Mouse (Mus musculus): ENCODE results near the gene Casq2. TPM values are rescaled to one million over a fixed set of nuclear protein-coding genes. Genes with fewer than 3 reads are reported as not detected.

Casq2 gene
- polyA plus RNA-seq, 1 experiment from 2014 or later: 13.5 TPM

- H3K36me3 ChIP-seq: no peaks in the 10 kb centered on the region
- H3K27ac ChIP-seq: no peak overlapping the region
- no peak overlapping the region for H3K4me3 ChIP-seq
- no peak overlapping the region for H3K4me2 ChIP-seq
- WGBS: 17% methylated on average over 8 of the region's 8 CpGs
- no peaks in the 10 kb centered on the region for H3K27me3 ChIP-seq
- no peaks in the 10 kb centered on the region for H3K9me3 ChIP-seq
- no peak overlapping the region for H3K9ac ChIP-seq
- peaks cover 13% of the 10 kb centered on the region; the same call in 1 of the 2 replicates for H3K4me1 ChIP-seq
- ATAC-seq (ENCODE audit: borderline replicate concordance, extremely low read depth, low FRiP score, low TSS enrichment): no peak
These were observed 23.6 kb upstream of the Casq2 start for GRCm38 (mm10) chr3:102062671-102063010.

- Histone ChIP-seq H3K4me1 (peaks cover 13% of the 10 kb centered on the region; the same call in 1 of the 2 replicates), H3K27ac (no peak overlapping the region), H3K27me3 (no peaks in the 10 kb centered on the region), H3K4me3 (no peak overlapping the region), H3K36me3 (no peaks in the 10 kb centered on the region), H3K9ac (no peak overlapping the region), H3K4me2 (no peak overlapping the region), H3K9me3 (no peaks in the 10 kb centered on the region)
- WGBS: 55% methylated on average over 10 of the region's 10 CpGs
- no peak for ATAC-seq (ENCODE audit: borderline replicate concordance, extremely low read depth, low FRiP score, low TSS enrichment)
These were observed 22.7 kb upstream of the Casq2 start for GRCm38 (mm10) chr3:102063273-102064120.

- Histone ChIP-seq H3K27ac (no peak overlapping the region), H3K4me3 (no peak overlapping the region), H3K4me2 (no peak overlapping the region), H3K9ac (no peak overlapping the region), H3K27me3 (no peaks in the 10 kb centered on the region), H3K9me3 (no peaks in the 10 kb centered on the region), H3K36me3 (no peaks in the 10 kb centered on the region), H3K4me1 (peaks cover 13% of the 10 kb centered on the region)
- no peak for ATAC-seq (ENCODE audit: borderline replicate concordance, extremely low read depth, low FRiP score, low TSS enrichment)
- 62% methylated on average over 6 of the region's 6 CpGs for WGBS
These were observed 21.6 kb upstream of the Casq2 start for GRCm38 (mm10) chr3:102064566-102064965.

GRCm38 (mm10) chr3:102067306-102067705, 18.9 kb upstream of the Casq2 start:
- Histone ChIP-seq H3K36me3 (no peaks in the 10 kb centered on the region), H3K27ac (no peak overlapping the region), H3K4me3 (no peak overlapping the region), H3K4me1 (peaks cover 11% of the 10 kb centered on the region), H3K4me2 (no peak overlapping the region), H3K27me3 (no peaks in the 10 kb centered on the region), H3K9me3 (no peaks in the 10 kb centered on the region), H3K9ac (no peak overlapping the region)
- WGBS: 48% methylated on average over 1 of the region's 1 CpGs
- no peak for ATAC-seq (ENCODE audit: borderline replicate concordance, extremely low read depth, low FRiP score, low TSS enrichment)

- ATAC-seq (ENCODE audit: borderline replicate concordance, extremely low read depth, low FRiP score, low TSS enrichment): no peak
These were observed 18.4 kb upstream of the Casq2 start for GRCm38 (mm10) chr3:102067861-102068260.

GRCm38 (mm10) chr3:102069260-102069659, 17.0 kb upstream of the Casq2 start:
- H3K4me1 ChIP-seq: no peaks in the 10 kb centered on the region; the same call in 1 of the 2 replicates
- no peak overlapping the region for H3K27ac ChIP-seq
- H3K9ac ChIP-seq: no peak overlapping the region
- ATAC-seq (ENCODE audit: borderline replicate concordance, extremely low read depth, low FRiP score, low TSS enrichment): no peak
- H3K27me3 ChIP-seq: no peaks in the 10 kb centered on the region
- no peaks in the 10 kb centered on the region for H3K9me3 ChIP-seq
- H3K36me3 ChIP-seq: no peaks in the 10 kb centered on the region
- H3K4me3 ChIP-seq: no peak overlapping the region
- no peak overlapping the region for H3K4me2 ChIP-seq
- WGBS: 58% methylated on average over 4 of the region's 4 CpGs

More at GRCm38 (mm10) chr3:102067861-102068260, 18.4 kb upstream of the Casq2 start:
- H3K4me3 ChIP-seq: no peak overlapping the region
- WGBS: 90% methylated on average over 2 of the region's 2 CpGs
- no peak overlapping the region for H3K4me2 ChIP-seq
- peaks cover 6% of the 10 kb centered on the region for H3K4me1 ChIP-seq
- no peak overlapping the region for H3K9ac ChIP-seq
- no peaks in the 10 kb centered on the region for H3K27me3 ChIP-seq
- H3K36me3 ChIP-seq: no peaks in the 10 kb centered on the region
- H3K9me3 ChIP-seq: no peaks in the 10 kb centered on the region
- H3K27ac ChIP-seq: no peak overlapping the region

GRCm38 (mm10) chr3:102069686-102070085, 16.5 kb upstream of the Casq2 start:
- H3K4me2 ChIP-seq: no peak overlapping the region
- H3K4me3 ChIP-seq: no peak overlapping the region
- H3K27me3 ChIP-seq: no peaks in the 10 kb centered on the region
- no peak overlapping the region for H3K9ac ChIP-seq
- no peaks in the 10 kb centered on the region; the same call in 1 of the 2 replicates for H3K4me1 ChIP-seq
- H3K9me3 ChIP-seq: no peaks in the 10 kb centered on the region
- no peaks in the 10 kb centered on the region for H3K36me3 ChIP-seq
- H3K27ac ChIP-seq: no peak overlapping the region
- 72% methylated on average over 5 of the region's 5 CpGs for WGBS
- ATAC-seq (ENCODE audit: borderline replicate concordance, extremely low read depth, low FRiP score, low TSS enrichment): no peak

GRCm38 (mm10) chr3:102070360-102070759, 15.9 kb upstream of the Casq2 start:
- H3K4me1 ChIP-seq: no peaks in the 10 kb centered on the region; the same call in 1 of the 2 replicates
- WGBS: 84% methylated on average over 7 of the region's 7 CpGs
- H3K4me3 ChIP-seq: no peak overlapping the region
- no peak overlapping the region for H3K9ac ChIP-seq
- H3K27me3 ChIP-seq: no peaks in the 10 kb centered on the region
- no peak overlapping the region for H3K4me2 ChIP-seq
- ATAC-seq (ENCODE audit: borderline replicate concordance, extremely low read depth, low FRiP score, low TSS enrichment): no peak
- no peaks in the 10 kb centered on the region for H3K9me3 ChIP-seq
- no peak overlapping the region for H3K27ac ChIP-seq
- H3K36me3 ChIP-seq: no peaks in the 10 kb centered on the region

GRCm38 (mm10) chr3:102071016-102071415, 15.2 kb upstream of the Casq2 start:
- no peak for ATAC-seq (ENCODE audit: borderline replicate concordance, extremely low read depth, low FRiP score, low TSS enrichment)
- Histone ChIP-seq H3K9me3 (no peaks in the 10 kb centered on the region), H3K27me3 (no peaks in the 10 kb centered on the region), H3K4me2 (no peak overlapping the region), H3K27ac (no peak overlapping the region), H3K4me1 (no peaks in the 10 kb centered on the region; the same call in 1 of the 2 replicates), H3K36me3 (no peaks in the 10 kb centered on the region), H3K4me3 (no peak overlapping the region), H3K9ac (no peak overlapping the region)
- WGBS: 91% methylated on average over 3 of the region's 3 CpGs

- H3K4me1 ChIP-seq: no peaks in the 10 kb centered on the region
- no peak overlapping the region for H3K4me3 ChIP-seq
- H3K4me2 ChIP-seq: no peak overlapping the region
- no peak overlapping the region for H3K27ac ChIP-seq
- ATAC-seq (ENCODE audit: borderline replicate concordance, extremely low read depth, low FRiP score, low TSS enrichment): no peak
- no peaks in the 10 kb centered on the region for H3K9me3 ChIP-seq
- 82% methylated on average over 2 of the region's 2 CpGs for WGBS
- H3K36me3 ChIP-seq: no peaks in the 10 kb centered on the region
- no peak overlapping the region for H3K9ac ChIP-seq
- H3K27me3 ChIP-seq: peaks cover 9% of the 10 kb centered on the region; the same call in 1 of the 2 replicates
These were observed 6.8 kb upstream of the Casq2 start for GRCm38 (mm10) chr3:102079413-102079812.

GRCm38 (mm10) chr3:102081862-102082261, 4.4 kb upstream of the Casq2 start:
- WGBS: 10% methylated on average over 3 of the region's 3 CpGs
- Histone ChIP-seq H3K27me3 (peaks cover 9% of the 10 kb centered on the region; the same call in 1 of the 2 replicates), H3K9me3 (no peaks in the 10 kb centered on the region), H3K4me3 (no peak overlapping the region), H3K9ac (no peak overlapping the region), H3K36me3 (no peaks in the 10 kb centered on the region), H3K27ac (no peak overlapping the region), H3K4me1 (0 out of 2 replicates have a peak, but pooled peaks cover 3% of the 10 kb centered on the region), H3K4me2 (no peak overlapping the region)
- ATAC-seq (ENCODE audit: borderline replicate concordance, extremely low read depth, low FRiP score, low TSS enrichment): peak; percentile 78; the same call in 1 of the 2 replicates

- WGBS: 30% methylated on average over 13 of the region's 13 CpGs
- H3K9ac ChIP-seq: no peak overlapping the region
These were observed 2.5 kb upstream of the Casq2 start for GRCm38 (mm10) chr3:102083589-102084230.

More at GRCm38 (mm10) chr3:102083589-102084230, 2.5 kb upstream of the Casq2 start:
- no peak for ATAC-seq (ENCODE audit: borderline replicate concordance, extremely low read depth, low FRiP score, low TSS enrichment)
- H3K4me2 ChIP-seq: no peak overlapping the region
- H3K4me3 ChIP-seq: no peak overlapping the region
- no peaks in the 10 kb centered on the region for H3K36me3 ChIP-seq
- H3K4me1 ChIP-seq: 0 out of 2 replicates have a peak, but pooled peaks cover 3% of the 10 kb centered on the region
- H3K9me3 ChIP-seq: no peaks in the 10 kb centered on the region
- H3K27ac ChIP-seq: no peak overlapping the region
- peaks cover 9% of the 10 kb centered on the region; the same call in 1 of the 2 replicates for H3K27me3 ChIP-seq
